Mouse (Mus musculus) liver, adult 2 months (tissue): ENCODE measurements around the gene Zbtb24. TPM values are rescaled to one million over a fixed set of nuclear protein-coding genes. Genes with fewer than 3 reads are reported as not detected.

Experiments used
- DNase-seq: peaks from one replicate; pipeline ENCODE4 v3.0.0-alpha.2; 2011; ENCODE audit warnings: low read depth, low spot score; ENCODE audit errors: extremely low read depth
- H3K27ac ChIP-seq: fragments of 200-500 bp; replicated peaks from 2 replicates; pipeline ENCODE4 v1.5.1; 2012; ENCODE audit warnings: low read depth, mild to moderate bottlenecking, control low read depth, inconsistent platforms, low read length; ENCODE audit not compliant: insufficient read depth
- H3K27me3 ChIP-seq: fragments of 200-500 bp; 2 replicates; pipeline ENCODE4 v1.6.1; 2012; ENCODE audit warnings: mild to moderate bottlenecking, moderate library complexity, low read length, inconsistent platforms; ENCODE audit not compliant: control insufficient read depth, insufficient read depth
- H3K36me3 ChIP-seq: fragments of 200-500 bp; 2 replicates; pipeline ENCODE4 v1.6.1; 2012; ENCODE audit warnings: low read length, inconsistent platforms; ENCODE audit not compliant: control insufficient read depth, insufficient read depth
- H3K4me1 ChIP-seq: fragments of 200-500 bp; 2 replicates; pipeline ENCODE4 v1.6.1; 2011; ENCODE audit warnings: low read length; ENCODE audit not compliant: control insufficient read depth, insufficient read depth
- H3K4me3 ChIP-seq: fragments of 200-500 bp; 2 replicates; pipeline ENCODE4 v1.5.1; 2011; ENCODE audit warnings: low read depth, mild to moderate bottlenecking, control low read depth, low read length, moderate library complexity; ENCODE audit not compliant: insufficient read depth
- H3K79me2 ChIP-seq: fragments of 200-500 bp; 2 replicates; pipeline ENCODE4 v1.6.1; 2012; ENCODE audit warnings: inconsistent platforms, mild to moderate bottlenecking, low read length, moderate library complexity; ENCODE audit not compliant: control insufficient read depth, insufficient read depth
- H3K9ac ChIP-seq: fragments of 200-500 bp; 2 replicates; pipeline ENCODE4 v1.6.1; 2012; ENCODE audit warnings: low read depth, mild to moderate bottlenecking, control low read depth, inconsistent platforms, low read length
- CTCF ChIP-seq: fragments of 200-500 bp; IDR thresholded peaks from 2 replicates; pipeline ENCODE4 v1.5.1; 2011; ENCODE audit warnings: low read depth, low read length, control low read depth
- POLR2A ChIP-seq: fragments of 200-500 bp; IDR thresholded peaks from 2 replicates; pipeline ENCODE4 v1.6.1; 2011; ENCODE audit warnings: low read length, control low read depth; ENCODE audit not compliant: insufficient read depth; ENCODE audit errors: extremely low read depth
- WGBS: fragments of 180-500 bp; shearing (Covaris S2); methylation state at CpG from one replicate; pipeline ENCODE4 v1.1.7; 2018; 5-methylcytosine and 5-hydroxymethylcytosine counted together
- polyA plus RNA-seq: library from polyadenylated mRNA; depleted of rRNA; stranded (reverse); fragments of >200 nt; gene quantifications from 2 replicates; pipeline ENCODE4 v1.2.3, GENCODE M21; 2012
- total RNA-seq: library from RNA; depleted of rRNA; stranded (reverse); fragments of >200 nt; gene quantifications from 2 replicates; pipeline ENCODE4 v1.2.3, GENCODE M21; 2014

Gene Zbtb24
- total and polyA plus RNA-seq, 2 experiments: 10.5 to 10.6 TPM

DNA sequence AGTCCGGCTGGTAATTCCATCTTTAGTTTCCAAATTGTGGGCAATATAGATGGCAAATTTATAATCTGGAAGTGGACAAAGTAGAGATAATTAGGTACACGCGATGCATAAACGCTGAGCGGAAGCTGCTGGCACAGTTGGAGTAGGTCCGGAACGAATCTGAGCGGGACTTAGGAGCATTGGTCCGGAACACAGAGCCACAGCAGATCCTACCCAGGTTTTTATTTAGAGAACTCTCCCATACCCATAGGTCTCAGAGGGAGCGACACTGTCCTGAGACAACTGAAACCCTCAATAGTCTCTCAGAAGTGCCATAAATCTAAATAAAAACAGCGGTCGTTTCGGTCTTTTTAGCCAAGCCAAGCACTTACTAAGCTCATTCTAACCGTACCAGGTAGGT lies 499 bp upstream of the Zbtb24 start:
- peaks cover 16% of the 10 kb centered on the region for H3K4me1 ChIP-seq
- H3K4me3 ChIP-seq: peak overlapping the region; percentile 94
- peaks cover 9% of the 10 kb centered on the region; the same call in 1 of the 2 replicates for H3K79me2 ChIP-seq
- peaks cover 3% of the 10 kb centered on the region; the same call in 1 of the 2 replicates for H3K36me3 ChIP-seq
- 7% methylated on average over 14 of the region's 14 CpGs for WGBS
- no peaks in the 10 kb centered on the region for H3K27me3 ChIP-seq
- TF ChIP-seq CTCF (no peak), POLR2A (no peak)
- peak overlapping the region; percentile 54 for H3K27ac ChIP-seq
- peak overlapping the region; percentile 48; the same call in 1 of the 2 replicates for H3K9ac ChIP-seq
- DNase-seq: no peak

DNA sequence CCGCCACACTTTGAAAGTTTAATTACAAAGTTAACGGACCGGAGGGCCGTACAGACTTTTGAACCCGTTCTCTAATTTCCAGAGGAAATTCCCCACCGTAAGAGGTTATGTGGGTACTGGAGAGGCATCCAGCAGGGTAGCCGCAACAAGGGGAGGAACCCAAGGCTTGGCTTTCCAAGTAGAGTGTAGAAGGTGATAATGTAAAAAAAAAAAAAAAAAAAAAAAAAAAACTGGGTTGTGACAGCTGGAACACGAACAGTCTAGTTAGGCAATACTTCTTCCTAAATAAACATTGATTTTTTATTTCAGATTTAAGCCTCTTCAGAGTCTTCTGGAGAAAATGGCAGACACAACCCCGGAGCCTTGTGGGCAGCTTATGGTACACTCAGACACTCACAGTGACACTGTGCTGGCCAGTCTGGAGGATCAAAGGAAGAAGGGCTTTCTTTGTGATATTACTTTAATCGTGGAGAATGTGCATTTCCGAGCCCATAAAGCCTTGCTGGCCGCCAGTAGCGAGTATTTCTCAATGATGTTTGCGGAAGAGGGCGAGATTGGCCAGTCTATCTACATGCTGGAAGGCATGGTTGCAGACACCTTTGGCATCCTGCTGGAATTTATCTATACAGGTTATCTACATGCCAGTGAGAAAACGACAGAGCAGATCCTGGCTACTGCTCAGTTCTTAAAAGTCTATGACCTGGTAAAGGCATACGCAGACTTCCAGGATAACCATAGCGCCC lies 768 bp downstream of the Zbtb24 start:
- peak overlapping the region; percentile 92 for H3K27ac ChIP-seq
- peak overlapping the region; percentile 94 for H3K9ac ChIP-seq
- WGBS: 13% methylated on average over 18 of the region's 18 CpGs
- peak; percentile 91 for DNase-seq
- H3K79me2 ChIP-seq: peaks cover 9% of the 10 kb centered on the region; the same call in 1 of the 2 replicates
- no peaks in the 10 kb centered on the region for H3K27me3 ChIP-seq
- H3K4me3 ChIP-seq: peak overlapping the region; percentile 94
- peaks cover 16% of the 10 kb centered on the region for H3K4me1 ChIP-seq
- TF ChIP-seq POLR2A (no peak), CTCF (no peak)
- peaks cover 14% of the 10 kb centered on the region for H3K36me3 ChIP-seq

DNA sequence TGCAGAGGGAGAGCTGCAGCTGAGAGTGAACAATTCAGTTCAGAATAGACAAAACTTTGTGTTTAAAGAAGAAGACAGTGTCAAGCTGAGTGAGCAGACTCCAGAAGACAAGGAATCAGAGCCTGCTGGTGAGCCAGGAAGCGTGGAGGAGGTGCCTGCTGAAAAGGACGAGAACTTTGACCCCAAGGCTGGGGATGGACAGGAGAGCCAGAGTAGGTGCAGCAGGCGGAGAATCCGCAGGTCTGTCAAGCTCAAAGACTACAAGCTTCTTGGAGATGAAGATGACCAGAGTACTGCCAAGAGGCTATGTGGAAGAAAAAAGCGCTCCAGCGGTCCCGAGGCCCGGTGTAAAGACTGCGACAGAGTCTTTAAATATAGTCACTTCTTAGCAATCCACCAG lies 1.5 kb downstream of the Zbtb24 start:
- 70% methylated on average over 9 of the region's 9 CpGs for WGBS
- H3K79me2 ChIP-seq: peaks cover 9% of the 10 kb centered on the region; the same call in 1 of the 2 replicates
- H3K4me1 ChIP-seq: peaks cover 16% of the 10 kb centered on the region
- peaks cover 16% of the 10 kb centered on the region for H3K36me3 ChIP-seq
- H3K27ac ChIP-seq: peak overlapping the region; percentile 42
- TF ChIP-seq CTCF (no peak), POLR2A (no peak)
- DNase-seq: peak; percentile 53
- H3K4me3 ChIP-seq: no peak overlapping the region
- H3K27me3 ChIP-seq: no peaks in the 10 kb centered on the region
- no peak overlapping the region for H3K9ac ChIP-seq

DNA sequence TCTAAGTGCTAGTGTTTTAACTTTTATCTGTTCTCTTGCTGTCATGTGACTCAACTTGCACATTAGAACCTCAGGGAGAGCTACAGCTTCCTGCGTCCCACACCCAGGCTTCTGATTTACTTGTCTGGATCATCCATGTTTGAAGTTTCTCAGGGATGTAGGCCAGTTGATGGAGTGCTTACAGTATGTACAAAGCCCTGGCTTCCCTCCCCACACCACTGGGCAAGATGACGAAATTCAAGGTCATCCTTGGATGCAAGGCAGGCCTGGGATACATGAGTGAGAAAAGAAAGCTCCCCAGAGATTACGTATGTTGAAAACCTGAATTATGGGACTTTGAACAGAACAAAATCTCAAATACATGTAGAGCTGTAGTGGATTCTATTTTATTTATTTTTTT lies 2.6 kb downstream of the Zbtb24 start:
- no peaks in the 10 kb centered on the region for H3K27me3 ChIP-seq
- H3K79me2 ChIP-seq: peaks cover 9% of the 10 kb centered on the region; the same call in 1 of the 2 replicates
- peaks cover 16% of the 10 kb centered on the region for H3K4me1 ChIP-seq
- 56% methylated on average over 3 of the region's 3 CpGs for WGBS
- no peak overlapping the region for H3K27ac ChIP-seq
- no peak overlapping the region for H3K4me3 ChIP-seq
- peak; percentile 43 for DNase-seq
- H3K9ac ChIP-seq: no peak overlapping the region
- H3K36me3 ChIP-seq: peaks cover 16% of the 10 kb centered on the region
- TF ChIP-seq CTCF (no peak), POLR2A (no peak)

DNA sequence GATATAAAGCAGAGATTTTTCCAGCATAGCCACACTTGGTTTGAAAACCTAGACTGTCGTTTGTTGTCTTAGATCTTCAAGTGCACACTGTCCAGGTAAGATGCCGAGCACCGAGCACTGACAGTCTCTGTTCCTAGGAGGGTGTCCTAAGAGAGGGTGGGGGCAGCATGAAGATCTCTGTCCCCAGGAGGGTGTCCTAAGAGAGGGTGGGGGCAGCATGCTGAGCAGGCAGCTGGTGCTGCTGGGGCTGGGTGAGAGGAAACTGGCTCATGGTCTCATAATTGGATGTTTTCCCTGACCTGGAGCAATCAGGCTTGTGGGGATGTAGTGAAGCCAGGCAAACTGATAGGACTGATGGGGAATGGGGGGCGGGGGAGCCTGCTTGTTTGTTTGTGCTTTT lies 9.8 kb downstream of the Zbtb24 start:
- TF ChIP-seq CTCF (no peak), POLR2A (no peak)

DNA sequence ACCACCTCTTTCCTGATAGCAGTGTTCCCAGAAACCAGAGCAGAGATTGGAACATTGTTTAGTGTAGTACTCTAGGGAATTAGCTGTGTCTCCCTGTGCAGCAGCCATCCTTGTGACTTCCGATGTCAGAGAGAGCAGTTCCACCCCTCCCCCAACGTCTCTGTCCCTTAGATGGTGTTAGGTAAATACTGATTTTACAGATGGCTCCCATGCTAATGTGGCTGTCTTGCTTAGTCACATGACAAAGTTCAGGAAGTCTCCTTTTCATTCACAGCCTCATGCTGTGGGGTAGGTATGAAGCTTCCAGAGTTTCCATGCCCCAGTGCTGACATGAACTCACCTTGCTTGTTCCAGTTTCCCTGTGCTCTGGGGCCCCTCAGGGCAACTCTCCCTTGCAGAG lies 10.3 kb downstream of the Zbtb24 start:
- TF ChIP-seq POLR2A (no peak), CTCF (no peak)
- no peak for DNase-seq
- Histone ChIP-seq H3K4me3 (no peak overlapping the region), H3K79me2 (no peaks in the 10 kb centered on the region), H3K27me3 (no peaks in the 10 kb centered on the region), H3K27ac (no peak overlapping the region), H3K36me3 (peaks cover 27% of the 10 kb centered on the region), H3K9ac (no peak overlapping the region), H3K4me1 (no peaks in the 10 kb centered on the region)
- WGBS: 45% methylated on average over 2 of the region's 2 CpGs

More for the DNA sequence above, 9.8 kb downstream of the Zbtb24 start:
- Histone ChIP-seq H3K27me3 (no peaks in the 10 kb centered on the region), H3K4me1 (no peaks in the 10 kb centered on the region), H3K9ac (no peak overlapping the region), H3K4me3 (no peak overlapping the region), H3K36me3 (peaks cover 29% of the 10 kb centered on the region), H3K79me2 (no peaks in the 10 kb centered on the region), H3K27ac (no peak overlapping the region)
- 91% methylated on average over 4 of the region's 4 CpGs for WGBS
- DNase-seq: no peak
